Mouse (Mus musculus) kidney, adult 9 months (tissue): Measurements from ENCODE around the gene Tm9sf1.

Experiments
- DNase-seq: peaks from one replicate; pipeline ENCODE4 v3.0.0; 2022

Tm9sf1 gene

DNA sequence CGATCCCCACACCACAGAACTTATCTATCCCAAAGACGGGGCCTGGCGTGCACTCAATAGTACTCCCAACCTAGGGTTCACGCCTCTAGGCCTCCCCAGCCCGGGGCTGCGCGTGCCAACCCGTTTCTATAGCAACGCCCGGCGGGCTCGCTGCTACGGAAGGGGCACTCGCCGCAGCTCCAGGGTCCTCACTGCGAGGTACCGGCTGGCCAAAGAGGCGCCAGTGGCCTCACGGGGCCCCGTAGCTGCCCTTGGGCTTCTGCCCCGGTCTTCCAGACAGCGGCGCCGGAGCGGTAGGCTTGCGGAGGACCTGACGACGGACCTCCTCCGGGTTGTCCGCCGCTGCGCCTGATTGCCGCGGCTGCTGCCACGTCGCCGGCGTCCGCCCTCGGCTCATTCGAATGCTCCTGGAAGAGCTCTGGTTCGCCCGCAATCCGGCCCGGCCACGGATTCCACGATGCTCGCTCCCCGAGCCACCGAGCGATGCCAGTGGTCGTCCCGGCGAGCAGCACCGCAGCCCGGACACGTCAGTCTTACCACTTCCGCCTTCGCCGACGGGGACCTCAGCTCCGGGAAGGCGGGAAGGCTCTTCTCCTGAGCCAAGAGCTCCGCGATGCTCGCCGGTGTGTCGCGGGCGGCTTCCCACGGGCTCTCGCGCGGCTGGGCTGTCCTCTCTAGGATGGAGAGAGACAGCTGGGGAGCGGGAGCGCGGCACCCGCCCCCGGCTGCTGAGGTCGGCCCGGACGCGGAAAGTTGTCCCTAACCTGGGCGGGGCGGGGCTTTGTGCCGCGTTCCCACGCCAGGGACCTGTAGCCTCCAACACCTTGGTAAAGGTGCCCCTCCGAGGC is at the start of gene Tm9sf1:
Tm9sf1 (minus strand) TSS at position 747 of the 848 bp plus-strand sequence.
- peak; percentile 89 for DNase-seq

DNA sequence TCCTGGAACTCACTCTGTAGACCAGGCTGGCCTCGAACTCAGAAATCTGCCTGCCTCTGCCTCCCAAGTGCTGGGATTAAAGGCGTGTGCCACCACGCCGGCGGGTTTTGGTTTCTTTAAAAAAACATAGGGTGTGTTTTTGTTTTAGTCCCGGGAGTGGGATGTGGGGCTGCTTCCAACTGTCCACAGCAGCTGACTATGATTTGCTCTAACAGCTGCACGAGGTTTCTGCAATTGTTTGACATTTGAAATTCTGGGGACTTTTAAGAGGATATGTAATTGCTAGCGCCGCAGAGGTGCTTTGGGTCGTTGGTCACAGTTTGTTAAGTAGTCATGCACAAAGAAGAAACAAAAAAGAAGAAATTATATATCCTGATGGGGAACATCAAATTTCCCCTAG is 45.8 kb upstream of the Tm9sf1 start:
- no peak for DNase-seq

DNA sequence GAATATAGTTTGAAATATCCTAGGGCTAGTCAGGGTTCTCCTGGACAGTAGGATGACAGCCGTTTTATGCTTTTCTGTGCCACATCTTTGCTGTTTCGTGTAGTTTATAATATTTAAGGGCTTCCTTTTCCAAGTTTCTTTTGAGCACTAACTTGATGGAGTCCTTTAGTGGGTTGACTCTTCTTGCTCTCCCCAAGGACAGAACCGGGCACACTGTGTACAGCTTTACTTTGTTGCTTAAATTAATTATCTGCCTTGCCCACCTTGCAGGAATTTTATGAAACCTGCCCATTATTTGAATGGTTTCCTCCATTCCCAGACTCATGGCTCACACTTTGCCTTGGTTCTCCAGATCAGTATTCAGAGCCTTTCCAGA is 38.5 kb upstream of the Tm9sf1 start:
- DNase-seq = no peak

DNA sequence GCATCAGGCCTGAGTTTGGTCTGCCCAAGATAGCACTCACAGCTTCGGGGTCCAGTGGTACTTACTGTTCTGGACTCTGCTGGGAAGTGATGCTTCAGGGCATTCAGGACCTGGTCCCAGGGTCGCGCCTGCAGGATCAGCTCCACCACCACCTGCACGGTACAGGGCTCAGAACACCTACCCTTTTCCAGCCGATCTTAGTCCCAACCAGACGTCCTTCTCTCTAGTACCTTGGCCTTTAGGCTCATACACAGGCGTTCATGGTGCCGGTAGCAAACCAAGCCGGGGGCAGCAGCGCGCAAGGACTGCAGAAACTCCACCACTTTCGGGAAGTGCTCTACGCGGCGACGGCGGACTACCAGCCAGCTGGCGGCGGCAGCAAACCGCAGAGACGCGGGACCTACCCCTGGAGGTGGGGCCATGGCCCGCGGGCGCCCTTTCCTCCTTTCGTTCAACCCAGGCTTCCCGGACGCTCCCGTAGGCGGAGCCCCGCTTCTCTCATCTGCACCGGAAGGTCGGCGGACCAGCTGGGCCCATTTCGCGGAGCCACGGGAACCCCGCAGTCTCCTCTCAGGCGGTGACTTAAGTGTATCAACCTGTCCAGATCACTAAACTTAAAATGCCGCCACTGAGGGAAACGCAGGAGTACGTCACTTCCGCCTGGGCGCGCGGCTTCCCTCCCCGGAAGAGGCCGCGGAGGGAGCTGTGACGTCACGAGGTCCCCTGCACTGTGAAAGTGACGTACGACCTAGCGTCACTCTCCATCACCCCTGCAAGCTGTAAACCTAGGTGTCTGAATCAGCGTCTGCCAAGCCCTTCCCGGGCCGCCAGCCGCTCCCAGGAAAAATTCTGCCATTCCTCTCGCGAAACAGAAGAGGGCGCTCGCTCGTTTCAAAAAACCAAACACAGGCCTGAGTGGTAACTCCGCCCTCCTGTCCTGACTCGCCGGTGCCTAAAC is 37.8 kb upstream of the Tm9sf1 start, which contains the start of gene Tinf2:
Tinf2 (minus strand) TSS at position 661 of the 958 bp plus-strand sequence.
- DNase-seq = peak; percentile 97

DNA sequence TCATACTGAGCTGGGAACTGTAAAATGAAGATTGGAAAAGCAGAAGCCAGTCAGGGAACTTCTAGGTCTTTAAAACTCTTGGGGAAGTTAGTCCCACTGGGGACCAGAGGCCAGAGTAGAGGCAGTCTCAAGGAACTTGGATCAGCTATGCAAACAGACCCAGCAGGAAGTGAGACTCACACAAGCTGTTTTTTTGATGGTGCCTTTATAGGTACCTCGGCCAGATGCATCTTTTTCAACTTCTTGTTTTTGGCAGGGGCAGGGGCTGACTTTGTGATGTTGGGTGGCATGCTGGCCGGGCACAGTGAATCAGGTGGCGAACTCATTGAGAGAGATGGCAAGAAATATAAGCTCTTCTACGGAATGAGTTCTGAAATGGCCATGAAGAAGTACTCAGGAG is 34.0 kb upstream of the Tm9sf1 start:
- DNase-seq = no peak

DNA sequence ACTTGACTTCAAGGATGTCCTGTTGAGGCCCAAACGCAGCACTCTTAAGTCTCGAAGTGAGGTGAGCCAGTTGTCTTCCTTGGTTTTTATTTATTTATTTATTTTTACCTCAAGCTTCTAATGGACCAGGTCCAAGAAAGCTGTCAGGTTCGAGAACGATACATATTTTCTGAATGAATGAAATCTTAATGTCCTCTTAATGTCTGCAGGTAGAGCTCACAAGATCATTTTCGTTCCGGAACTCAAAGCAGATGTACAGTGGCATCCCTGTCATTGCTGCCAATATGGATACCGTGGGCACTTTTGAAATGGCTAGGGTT is 29.1 kb upstream of the Tm9sf1 start:
- no peak for DNase-seq

DNA sequence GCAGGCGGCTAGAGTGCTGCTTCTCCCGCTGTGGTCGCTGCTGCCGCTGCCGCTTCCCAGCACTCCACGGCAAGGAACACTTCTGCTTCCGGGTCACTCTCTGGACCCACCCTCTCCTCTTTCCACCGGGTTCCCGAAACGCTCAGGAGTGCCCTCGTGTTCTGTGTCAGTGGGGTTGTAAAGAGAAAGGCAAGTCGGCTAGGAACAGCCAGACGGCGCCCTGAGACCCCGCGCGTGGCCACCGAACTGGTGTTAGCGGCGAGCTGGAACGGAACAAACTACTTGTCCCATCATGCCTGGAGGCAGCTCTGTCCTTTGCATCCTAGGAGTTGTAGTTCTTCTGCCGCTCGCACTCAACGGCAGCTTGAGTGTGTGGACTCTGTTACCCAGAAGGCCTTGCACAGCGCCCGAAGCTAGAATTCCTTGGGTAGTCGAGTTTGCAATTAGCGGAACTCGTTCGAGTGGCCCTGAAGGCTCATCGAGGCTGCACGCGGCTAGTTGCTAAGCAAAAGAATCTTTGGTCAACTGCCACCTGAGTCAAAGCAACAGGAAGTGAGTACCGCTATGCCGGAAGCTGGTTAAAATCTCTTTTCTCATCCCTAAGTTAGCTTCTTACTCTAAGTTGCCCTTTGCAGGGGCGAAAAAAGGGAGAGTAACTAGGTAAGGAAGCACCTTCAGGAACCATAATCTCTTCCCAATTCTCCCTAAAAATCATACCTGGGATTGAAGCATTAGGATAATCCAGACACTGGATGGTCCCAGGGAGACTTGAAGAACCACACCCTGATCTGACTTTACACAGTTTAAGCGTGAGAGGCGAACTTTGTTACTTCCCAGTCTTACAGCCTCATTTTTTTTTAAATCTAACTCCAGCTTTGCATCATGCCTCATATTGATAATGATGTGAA is 28.5 kb upstream of the Tm9sf1 start, which contains the start of the genes Gmpr2 and Nedd8:
Gmpr2 (plus strand) TSS at position 109 of the 908 bp plus-strand sequence.
Nedd8 (minus strand) TSS at position 292 of the 908 bp plus-strand sequence.
- peak; percentile 97 for DNase-seq

DNA sequence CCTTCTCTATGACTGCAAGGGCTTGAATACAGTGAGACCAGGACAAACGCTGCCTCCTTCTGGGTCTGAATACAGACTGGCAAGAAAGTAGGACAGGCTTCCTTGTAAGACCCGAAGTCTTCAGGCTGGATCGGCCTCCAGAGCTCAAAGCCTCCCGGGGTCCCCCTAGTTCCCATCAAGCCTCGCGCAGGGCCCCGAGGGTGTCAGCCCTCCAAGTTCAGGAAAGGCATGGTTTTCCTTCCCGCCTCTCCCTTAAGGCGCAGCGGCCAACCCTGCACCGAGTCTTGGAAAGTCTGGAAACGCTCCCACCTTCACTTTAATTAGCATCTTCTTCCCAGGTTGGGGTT is 27.9 kb upstream of the Tm9sf1 start:
- no peak for DNase-seq

DNA sequence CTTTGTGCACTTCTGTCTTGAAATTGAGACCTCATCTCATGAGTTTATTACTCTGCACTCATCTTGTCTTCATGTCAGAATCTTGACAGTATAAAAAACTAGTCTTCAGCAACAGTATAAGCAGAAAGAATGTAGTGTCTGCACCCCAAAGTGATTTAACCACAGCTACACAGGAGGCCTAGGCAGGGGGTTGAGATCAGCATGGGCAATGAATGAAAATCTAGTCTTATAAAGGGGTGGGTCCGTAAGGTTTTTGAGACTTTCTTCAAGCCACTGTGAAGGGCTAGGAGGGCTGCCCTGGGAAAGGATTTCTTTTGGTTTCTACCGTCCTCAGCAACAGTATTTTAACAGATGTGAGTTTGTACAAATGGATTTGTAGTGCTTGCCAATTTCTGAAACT is 17.0 kb upstream of the Tm9sf1 start:
- no peak for DNase-seq

DNA sequence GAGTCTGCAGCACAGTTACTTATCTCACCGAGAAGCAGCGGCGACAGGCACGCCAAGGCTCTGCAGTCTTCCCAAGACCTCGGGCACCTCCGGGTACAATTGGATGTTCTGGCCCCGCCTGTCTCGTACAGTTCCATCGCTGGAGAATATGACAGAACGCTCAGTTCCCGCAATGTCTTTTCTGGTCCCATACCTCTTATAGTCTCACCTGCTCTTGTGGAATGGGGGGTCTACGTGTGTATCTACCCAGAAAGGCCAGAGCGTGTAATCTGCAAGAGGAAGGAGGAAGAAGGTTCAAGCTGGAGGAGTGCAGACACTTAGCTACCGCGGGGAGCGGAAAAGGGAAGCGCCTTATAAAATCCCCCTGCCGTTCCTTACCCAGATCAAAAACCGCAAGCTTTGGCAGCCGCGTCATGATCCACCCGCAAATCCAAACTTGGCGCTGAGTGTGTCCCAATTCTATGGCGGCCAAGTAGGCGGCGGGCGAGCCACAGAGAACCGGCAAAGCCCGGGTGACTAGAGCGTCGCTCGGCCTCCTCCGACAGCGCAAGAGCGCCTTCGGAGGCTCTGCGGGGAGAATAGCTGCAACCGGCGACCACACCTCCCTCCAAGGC is 16.5 kb upstream of the Tm9sf1 start, which contains the start of gene Mdp1:
Mdp1 (minus strand) TSS at position 549 of the 614 bp plus-strand sequence.
- peak; percentile 75 for DNase-seq

DNA sequence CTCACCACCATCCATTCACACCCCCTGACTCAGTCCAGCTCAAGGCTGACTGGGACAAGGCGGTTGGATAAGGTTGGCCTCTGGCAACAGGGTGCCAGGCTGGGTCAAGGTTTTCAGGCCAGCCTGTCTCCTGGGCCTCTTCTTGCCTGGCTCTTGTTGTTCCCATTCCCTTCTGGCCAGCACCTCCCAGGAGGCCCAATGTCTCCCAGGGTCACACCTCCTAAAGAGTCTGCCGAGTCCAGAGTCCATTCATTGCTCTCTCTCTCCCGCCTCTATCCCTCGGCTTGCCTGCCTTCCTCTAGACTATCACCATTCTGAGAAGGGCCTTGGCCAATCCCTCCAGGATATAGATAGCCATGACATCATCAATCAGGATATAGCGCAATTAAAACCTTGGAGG is 14.4 kb upstream of the Tm9sf1 start:
- peak; percentile 87 for DNase-seq

DNA sequence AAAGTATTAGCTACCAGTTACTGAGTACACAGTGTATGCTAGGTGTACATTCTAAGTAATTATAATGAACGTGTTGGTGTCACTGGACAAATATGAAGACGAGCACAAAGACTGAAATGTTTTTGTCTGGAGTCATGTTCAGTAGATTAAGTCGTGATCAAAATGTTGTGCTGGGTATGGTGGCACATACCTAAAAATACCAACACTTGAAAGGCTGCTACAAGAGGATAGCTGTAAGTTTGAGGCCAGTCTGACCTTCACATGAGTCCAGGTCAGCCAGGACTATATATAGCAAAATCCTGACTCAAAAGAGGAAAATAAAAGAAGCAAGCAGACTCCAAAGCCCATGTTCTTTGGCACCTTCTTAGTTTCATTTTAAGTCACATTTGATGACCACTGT is 13.3 kb upstream of the Tm9sf1 start:
- DNase-seq = no peak

DNA sequence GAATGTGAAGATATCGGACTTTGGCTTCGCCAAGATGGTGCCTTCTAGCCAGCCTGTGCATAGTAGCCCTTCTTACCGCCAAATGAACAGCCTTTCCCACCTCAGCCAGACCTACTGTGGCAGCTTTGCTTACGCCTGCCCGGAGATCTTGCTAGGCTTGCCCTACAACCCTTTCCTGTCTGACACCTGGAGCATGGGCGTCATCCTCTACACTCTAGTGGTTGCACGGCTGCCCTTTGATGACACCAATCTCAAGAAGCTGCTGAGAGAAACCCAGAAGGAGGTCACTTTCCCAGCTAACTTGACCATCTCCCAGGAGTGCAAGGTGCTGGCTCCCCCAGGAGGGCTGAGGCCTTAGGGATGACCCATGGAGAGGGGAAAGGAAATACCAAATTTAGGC is 7.9 kb upstream of the Tm9sf1 start:
- no peak for DNase-seq

DNA sequence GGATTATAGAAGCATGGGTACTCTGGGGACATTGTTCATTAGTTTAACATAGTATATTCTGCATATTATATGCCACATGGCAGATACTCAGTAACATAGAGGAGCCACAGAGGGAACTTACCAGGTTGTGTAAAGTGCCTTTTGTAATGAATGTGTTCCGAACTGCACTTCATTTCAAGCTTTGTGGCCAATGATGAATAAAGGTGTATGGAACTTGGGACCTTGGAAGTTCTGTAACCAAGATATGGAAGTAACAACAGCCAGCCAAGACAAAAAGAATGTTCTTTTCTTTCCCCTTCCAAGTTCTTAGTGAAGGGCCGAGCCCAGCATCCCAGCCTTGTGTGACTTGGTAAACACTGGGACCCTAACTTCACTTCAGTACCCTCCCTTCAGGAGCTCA is 6.3 kb upstream of the Tm9sf1 start, which contains the start of gene Tssk4:
Tssk4 (plus strand) TSS at position 301 of the 400 bp plus-strand sequence.
- DNase-seq = no peak

DNA sequence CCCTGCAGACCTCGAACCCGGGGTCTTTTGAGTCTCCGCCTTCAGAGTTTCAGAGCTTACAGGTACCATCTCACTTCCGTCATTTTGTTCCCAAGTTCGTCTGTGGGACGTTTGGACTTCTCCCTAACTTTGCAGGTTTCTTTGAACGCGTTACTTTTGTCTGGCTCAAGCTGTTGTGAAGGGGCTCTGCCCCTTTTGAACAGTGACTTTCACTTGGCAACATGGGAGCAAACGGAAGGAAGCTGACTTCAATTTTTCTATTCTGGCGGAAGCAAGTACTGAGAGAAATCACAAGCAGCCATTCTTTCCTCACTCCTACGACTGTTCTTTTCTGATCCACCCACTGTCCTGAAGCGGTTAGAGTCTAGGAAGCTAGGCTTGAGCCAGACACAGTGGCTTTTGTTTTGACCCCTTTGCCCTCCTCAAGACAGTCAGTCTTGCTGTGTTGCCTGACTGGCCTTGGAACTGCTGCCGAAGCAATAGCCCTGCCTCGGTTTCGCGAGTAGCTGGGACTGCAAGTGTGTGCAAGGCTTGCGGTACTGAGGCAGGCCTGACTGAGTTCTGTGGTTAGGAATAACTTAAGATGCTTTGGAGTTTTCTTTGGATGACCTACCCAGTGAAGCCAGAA is 769 bp upstream of the Tm9sf1 start:
- peak; percentile 20 for DNase-seq

DNA sequence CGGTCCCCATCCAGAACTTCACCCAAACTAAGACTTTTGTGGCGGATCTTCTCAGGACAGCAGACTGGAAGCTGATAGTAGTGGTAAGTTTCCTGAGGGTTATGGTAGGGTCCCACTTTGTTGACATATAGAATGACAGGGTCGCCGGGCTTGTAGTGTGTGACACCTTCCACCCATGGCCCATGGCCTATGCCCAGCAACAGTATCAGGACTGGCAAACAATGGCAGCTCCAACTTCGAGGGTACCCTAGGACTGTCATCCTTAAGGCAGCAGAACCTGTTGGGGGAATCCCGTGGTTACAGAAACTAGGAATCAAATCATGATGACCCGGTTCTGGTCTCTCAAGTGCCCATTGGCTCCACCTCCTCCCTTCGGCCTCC is 937 bp downstream of the Tm9sf1 start:
- no peak for DNase-seq

DNA sequence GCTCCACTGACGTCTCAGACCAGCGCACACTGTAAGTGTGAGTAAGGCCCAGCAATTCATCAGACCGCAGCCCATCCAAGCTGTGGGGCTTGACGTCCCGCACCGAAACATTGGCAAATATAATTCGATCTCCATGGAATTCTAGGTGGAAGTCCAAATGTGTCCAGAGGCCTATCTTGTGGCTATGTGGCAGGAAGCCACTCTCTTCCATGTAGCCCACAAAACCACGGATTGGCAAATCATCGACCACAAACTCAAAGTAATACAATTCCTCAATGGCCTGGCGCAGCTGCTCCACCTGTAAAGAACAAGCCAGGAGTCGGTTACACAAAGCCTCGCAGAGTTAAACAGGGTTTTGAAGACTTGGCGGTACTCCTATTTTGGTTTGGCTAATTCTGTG is 2.3 kb downstream of the Tm9sf1 start:
- DNase-seq = no peak

DNA sequence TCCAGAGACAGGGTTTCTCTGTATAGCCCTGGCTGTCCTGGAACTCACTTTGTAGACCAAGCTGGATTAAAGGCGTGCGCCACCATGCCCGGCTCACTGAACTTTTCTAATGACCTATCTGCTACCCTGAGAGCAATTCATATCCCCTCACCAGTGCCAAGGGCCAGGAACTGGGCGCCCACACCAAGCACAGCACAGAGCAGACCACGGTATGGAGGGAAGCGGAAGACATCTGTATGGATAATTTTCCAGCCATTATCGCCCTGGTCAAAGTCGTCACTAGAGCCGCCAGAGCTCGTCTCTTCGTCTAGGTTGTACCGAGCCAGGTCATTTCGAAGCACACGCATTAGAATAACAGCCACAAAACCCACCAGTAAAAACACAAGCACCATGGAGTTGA is 2.8 kb downstream of the Tm9sf1 start:
- DNase-seq = no peak

DNA sequence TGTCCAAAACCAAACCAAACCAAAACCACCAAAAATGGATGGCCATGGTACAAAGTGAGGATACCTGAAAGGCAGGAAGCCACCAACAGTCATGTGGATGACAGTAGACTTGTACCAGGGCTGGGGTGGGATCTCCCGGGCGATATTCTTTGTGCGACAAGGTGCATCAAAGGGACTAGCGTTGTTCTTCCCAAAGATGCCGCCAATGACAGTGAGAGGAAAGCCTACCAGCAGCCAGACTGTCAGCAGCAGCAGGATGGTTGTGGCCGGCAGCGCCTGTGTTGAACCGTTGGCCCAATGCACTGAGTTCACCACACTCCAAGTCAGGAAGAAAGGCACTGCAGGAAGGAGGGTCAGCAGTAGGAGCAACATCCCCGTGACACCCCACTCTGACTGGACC is 5.8 kb downstream of the Tm9sf1 start, which contains the start of gene Gm49378:
Gm49378 (minus strand) TSS at position 101 of the 400 bp plus-strand sequence.
- DNase-seq = no peak

DNA sequence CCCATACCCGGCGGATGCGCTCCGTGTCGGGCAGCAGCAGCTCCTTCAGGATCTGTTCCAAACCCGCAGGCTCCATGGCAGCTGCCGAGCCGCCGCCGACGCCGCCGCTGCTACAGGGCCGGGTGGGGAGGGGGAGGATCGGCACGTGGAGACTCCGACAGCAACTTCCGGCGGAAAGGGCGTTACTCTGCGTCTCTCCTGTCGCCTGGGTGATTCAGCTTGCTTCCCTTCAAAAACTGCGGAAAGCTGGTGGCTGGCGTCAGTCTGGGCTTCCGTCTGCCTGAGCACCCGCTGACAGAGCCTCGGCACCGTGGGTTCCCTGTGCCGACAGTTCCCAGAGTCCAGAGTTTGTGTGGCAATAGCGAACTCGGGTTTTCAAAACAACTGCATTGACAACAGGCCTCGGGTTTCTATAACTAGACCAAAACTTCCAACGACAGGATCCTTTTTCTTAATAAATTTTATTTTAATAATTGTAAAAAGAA is 8.0 kb downstream of the Tm9sf1 start, which contains the start of gene Ipo4:
Ipo4 (minus strand) TSS at position 435 of the 485 bp plus-strand sequence.
- DNase-seq = peak; percentile 88

DNA sequence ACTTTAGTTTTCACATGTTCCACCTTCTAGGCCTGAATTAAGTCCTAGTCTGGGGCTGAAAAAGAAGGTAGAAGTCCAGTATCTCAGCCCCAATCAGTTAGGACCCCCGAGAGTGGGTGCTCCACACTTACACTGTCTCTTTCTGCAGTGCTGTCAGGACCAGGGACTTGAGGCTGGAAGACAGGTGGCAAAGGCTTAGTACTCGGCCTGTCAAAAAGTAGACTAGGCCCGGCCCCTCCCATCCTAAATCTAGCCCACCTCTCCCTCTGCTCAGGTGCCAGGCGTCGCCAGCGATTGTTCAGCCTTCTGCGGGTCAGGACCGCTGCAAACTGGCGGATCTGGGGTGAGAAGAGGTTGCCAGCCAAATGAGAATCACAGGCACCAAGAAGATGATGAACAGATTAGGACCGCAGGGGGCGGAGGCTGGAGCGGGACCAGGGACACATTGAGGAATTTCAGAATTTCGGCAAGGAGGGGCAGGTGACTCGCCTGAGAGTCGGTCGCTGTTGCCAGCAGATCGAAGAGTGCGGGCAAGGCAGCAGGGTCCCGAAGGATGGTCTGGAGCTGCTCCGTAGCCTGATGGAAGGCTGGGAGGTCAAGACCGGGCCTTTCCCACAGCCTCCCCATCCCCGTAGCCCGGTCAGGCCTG is 8.6 kb downstream of the Tm9sf1 start:
- peak; percentile 24 for DNase-seq
